Mouse (Mus musculus) cortical plate, adult 2 months (tissue): ENCODE results near the gene Hoxa7.

Source experiments
- CTCF ChIP-seq: fragments of 200-500 bp; IDR thresholded peaks from 2 replicates; pipeline ENCODE4 v1.5.1; 2011; ENCODE audit warnings: mild to moderate bottlenecking, control low read depth, low read length; ENCODE audit not compliant: insufficient read depth; ENCODE audit errors: extremely low read depth
- POLR2A ChIP-seq: fragments of 200-500 bp; IDR thresholded peaks from 2 replicates; pipeline ENCODE4 v1.6.1; 2011; ENCODE audit warnings: mild to moderate bottlenecking, low read length, control low read depth; ENCODE audit not compliant: insufficient read depth; ENCODE audit errors: extremely low read depth

- TF ChIP-seq CTCF (no peak), POLR2A (no peak)
These were observed 766 bp downstream of the Hoxa7 start for GRCm38 (mm10) chr6:52220865-52221310.
